Mouse (Mus musculus) induced T-regulatory cell, adult 2 months (primary cell): ENCODE data around the gene Prrg2.

ENCODE experiments used
- DNase-seq: peaks from one replicate; pipeline ENCODE4 v3.0.0-alpha.2; 2012; ENCODE audit warnings: low read depth

Gene Prrg2

GRCm38 (mm10) chr7:45008411-45008810, 54.1 kb downstream of the Prrg2 start:
- DNase-seq, result no peak

GRCm38 (mm10) chr7:45007846-45008245, 54.6 kb downstream of the Prrg2 start:
- DNase-seq, result no peak

- no peak for DNase-seq
These were observed 55.3 kb downstream of the Prrg2 start for GRCm38 (mm10) chr7:45007141-45007540.

GRCm38 (mm10) chr7:45006503-45006902, 56.0 kb downstream of the Prrg2 start:
- no peak for DNase-seq

- no peak for DNase-seq
These were observed 57.0 kb downstream of the Prrg2 start for GRCm38 (mm10) chr7:45005321-45005992.

GRCm38 (mm10) chr7:45004546-45004945, 57.9 kb downstream of the Prrg2 start:
- no peak for DNase-seq
